Mouse (Mus musculus) ES-E14 (cell line): ENCODE measurements around the gene Cdk1. TPM values are rescaled to one million over a fixed set of nuclear protein-coding genes. Genes with fewer than 3 reads are reported as not detected.

Experiments
- DNase-seq: peaks from one replicate; pipeline ENCODE4 v3.0.0-alpha.2; 2013; ENCODE audit warnings: low read depth, low spot score
- H3K27ac ChIP-seq: 2 replicates; pipeline ENCODE4 v1.5.1; 2012; ENCODE audit warnings: low read depth, mild to moderate bottlenecking, low read length, moderate library complexity, mixed read lengths; ENCODE audit not compliant: poor library complexity, insufficient read depth, severe bottlenecking
- H3K36me3 ChIP-seq: 2 replicates; pipeline ENCODE4 v1.6.1; 2012; ENCODE audit warnings: mild to moderate bottlenecking, low read length, moderate library complexity, mixed read lengths; ENCODE audit not compliant: control insufficient read depth, poor library complexity, insufficient read depth, severe bottlenecking
- H3K4me1 ChIP-seq, 2 experiments: fragments of 150-350 bp in 1 of 2; sonication (generic) in 1 of 2; 2 replicates each; pipeline ENCODE4 v1.6.1; 2012; ENCODE audit warnings: low read length in 2 of 2, mild to moderate bottlenecking in 1 of 2, mixed read lengths in 1 of 2; ENCODE audit not compliant: control insufficient read depth in 2 of 2, insufficient read depth in 2 of 2, poor library complexity in 1 of 2
- H3K4me3 ChIP-seq, 2 experiments: fragments of 150-350 bp in 1 of 2; sonication (generic) in 1 of 2; 2 replicates each; pipeline ENCODE4 v1.5.1; 2012; ENCODE audit warnings: low read length in 2 of 2, low read depth in 1 of 2, mild to moderate bottlenecking in 1 of 2, mixed read lengths in 1 of 2; ENCODE audit not compliant: insufficient read depth in 1 of 2, poor library complexity in 1 of 2, severe bottlenecking in 1 of 2
- H3K9ac ChIP-seq: 2 replicates; pipeline ENCODE4 v1.6.1; 2012; ENCODE audit warnings: low read depth, mild to moderate bottlenecking, low read length, mixed read lengths; ENCODE audit not compliant: poor library complexity, insufficient read depth, severe bottlenecking
- H3K9me3 ChIP-seq: fragments of 150-350 bp; sonication (generic); 2 replicates; pipeline ENCODE4 v1.6.1; 2012; ENCODE audit warnings: low read depth, mild to moderate bottlenecking, low read length; ENCODE audit not compliant: control insufficient read depth, insufficient read depth
- CHD2 ChIP-seq: IDR thresholded peaks from 2 replicates; pipeline ENCODE4 v1.6.1; 2014; ENCODE audit warnings: mild to moderate bottlenecking, low read depth, low read length, inconsistent platforms
- HCFC1 ChIP-seq: IDR thresholded peaks from 2 replicates; pipeline ENCODE4 v1.6.1; 2012; ENCODE audit warnings: low read length, inconsistent platforms, borderline replicate concordance; ENCODE audit not compliant: insufficient read depth
- MAFK ChIP-seq: IDR thresholded peaks from 2 replicates; pipeline ENCODE4 v1.6.1; 2014; ENCODE audit warnings: mild to moderate bottlenecking, low read depth, low read length, inconsistent platforms; ENCODE audit not compliant: insufficient read depth
- ZC3H11A ChIP-seq: IDR thresholded peaks from 2 replicates; pipeline ENCODE4 v1.6.1; 2012; ENCODE audit warnings: low read depth, mild to moderate bottlenecking, inconsistent platforms, low read length, borderline replicate concordance
- ZNF384 ChIP-seq: IDR thresholded peaks from 2 replicates; pipeline ENCODE4 v1.6.1; 2012; ENCODE audit warnings: low read depth, low read length, inconsistent platforms
- in situ Hi-C, 2 experiments: fragments of 600-800 bp; cut with MboI; formaldehyde crosslinking; loops; one replicate each; pipeline ENCODE4 v1.15.1; 2025; ENCODE audit warnings: low sequenced_read_pairs in 2 of 2, inconsistent platforms in 1 of 2; ENCODE audit not compliant: unreplicated experiment in 2 of 2
- total RNA-seq: library from RNA; depleted of rRNA; stranded (reverse); fragments of 300-350 nt; gene quantifications from 2 replicates; pipeline ENCODE4 v1.2.3, GENCODE M21; 2012

The Cdk1 gene
- total RNA-seq, 1 experiment: 351 TPM

DNA sequence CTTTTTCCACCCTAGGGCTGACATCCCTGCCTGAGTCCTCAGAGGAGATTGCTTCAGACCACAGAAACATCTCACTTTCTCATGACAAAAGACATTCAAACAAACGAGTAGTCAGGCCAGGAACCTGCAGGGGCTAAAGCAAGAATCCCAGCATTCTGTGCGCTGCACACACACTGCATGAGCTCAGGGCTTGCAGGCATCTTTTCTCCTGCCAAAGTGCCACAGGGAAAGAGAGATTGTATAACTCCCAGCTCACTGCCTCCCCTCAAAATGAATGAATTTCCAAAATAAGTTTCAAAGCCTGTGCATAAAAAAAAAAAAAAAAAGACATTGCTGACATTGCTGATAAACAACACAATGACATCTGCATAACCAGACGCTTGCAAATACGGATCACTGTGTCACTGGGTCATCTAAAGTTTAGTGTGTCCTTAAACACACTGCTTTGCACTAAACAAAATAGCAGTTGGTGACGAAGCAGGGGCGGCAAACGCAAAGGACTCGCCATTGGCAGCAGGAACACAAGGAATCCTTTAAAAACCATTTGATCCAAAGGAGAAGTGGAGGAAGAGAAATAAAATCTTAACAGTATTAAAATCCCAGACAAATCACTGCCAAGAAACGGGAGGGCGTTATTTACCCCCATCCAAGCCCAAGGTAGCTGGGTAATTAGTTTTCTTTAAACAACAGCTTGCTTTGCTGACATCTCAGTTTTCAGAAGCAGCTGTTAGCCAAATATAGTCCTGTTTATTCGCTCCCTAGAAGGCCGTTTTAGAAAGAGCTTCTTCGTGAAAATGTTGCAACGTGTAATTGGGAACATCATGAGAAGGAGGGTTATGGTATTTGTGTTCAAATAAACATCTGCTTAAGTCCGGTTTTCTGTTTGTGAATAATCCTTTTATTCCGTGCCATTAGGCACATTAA is 18.2 kb downstream of the Cdk1 start:
- peaks cover 0 to 11% of the 10 kb centered on the region in 2 experiments; a peak in 3 of 4 replicates for H3K4me1 ChIP-seq
- peaks cover 40% of the 10 kb centered on the region for H3K36me3 ChIP-seq
- in situ Hi-C loops: no loop called here
- TF ChIP-seq ZNF384 (0 out of 2 replicates have a peak, but pooled peaks have one; percentile 29), CHD2 (no peak), HCFC1 (no peak)
- H3K9ac ChIP-seq: no peak overlapping the region
- H3K9me3 ChIP-seq: no peaks in the 10 kb centered on the region
- H3K4me3 ChIP-seq: no peak overlapping the region
- no peak overlapping the region; the same call in 1 of the 2 replicates for H3K27ac ChIP-seq
- no peak for DNase-seq

GRCm38 (mm10) chr10:69333212-69333611 is 19.5 kb downstream of the Cdk1 start:
- Histone ChIP-seq H3K27ac (no peak overlapping the region), H3K4me3 (no peak overlapping the region), H3K4me1 (peaks cover 2 to 13% of the 10 kb centered on the region in 2 experiments), H3K9ac (no peak overlapping the region), H3K36me3 (peaks cover 33% of the 10 kb centered on the region), H3K9me3 (no peaks in the 10 kb centered on the region)
- DNase-seq: no peak
- TF ChIP-seq ZNF384 (no peak), HCFC1 (no peak), MAFK (no peak), ZC3H11A (no peak), CHD2 (no peak)
- in situ Hi-C loops: no loop called here

DNA sequence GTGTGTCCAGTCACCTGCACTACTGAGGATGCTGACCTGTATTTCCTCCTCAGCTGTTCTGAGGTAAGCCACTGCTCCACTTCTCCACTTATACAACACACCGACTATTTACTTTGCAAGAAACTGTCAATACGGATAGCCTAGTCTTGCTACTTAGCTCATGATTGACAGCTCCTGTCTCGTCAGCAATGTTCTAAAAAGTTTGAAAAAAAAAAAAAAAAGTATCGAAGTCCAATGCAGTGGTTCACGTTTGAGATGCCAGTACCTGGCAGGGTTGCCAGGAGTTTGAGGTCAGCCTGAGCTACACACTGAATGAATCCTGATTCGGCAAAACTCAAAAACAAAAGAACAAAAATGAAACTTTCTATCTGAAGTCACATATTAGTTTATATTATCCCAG is 21.5 kb downstream of the Cdk1 start:
- Histone ChIP-seq H3K36me3 (peaks cover 16% of the 10 kb centered on the region), H3K27ac (no peak overlapping the region), H3K4me3 (no peak overlapping the region), H3K9ac (no peak overlapping the region), H3K4me1 (peaks cover 7 to 9% of the 10 kb centered on the region in 2 experiments), H3K9me3 (no peaks in the 10 kb centered on the region)
- in situ Hi-C loops: no loop called here
- no peak for TF ChIP-seq ZC3H11A
- no peak for TF ChIP-seq CHD2
- no peak for TF ChIP-seq MAFK
- no peak for TF ChIP-seq HCFC1
- no peak for TF ChIP-seq ZNF384
- no peak for DNase-seq

- in situ Hi-C loops: no loop called here
- Histone ChIP-seq H3K4me1 (peaks cover 5 to 11% of the 10 kb centered on the region in 2 experiments), H3K9ac (no peak overlapping the region), H3K36me3 (peaks cover 4% of the 10 kb centered on the region; the same call in 1 of the 2 replicates), H3K4me3 (no peak overlapping the region), H3K27ac (no peak overlapping the region), H3K9me3 (no peaks in the 10 kb centered on the region)
- TF ChIP-seq MAFK (no peak), CHD2 (no peak), ZNF384 (no peak), ZC3H11A (no peak), HCFC1 (no peak)
- DNase-seq: no peak
These were observed 24.1 kb downstream of the Cdk1 start for GRCm38 (mm10) chr10:69328656-69329046.
